Mouse (Mus musculus) colon, adult 2 months (tissue): ENCODE data around the gene 2700097O09Rik. TPM values are rescaled to one million over a fixed set of nuclear protein-coding genes. Genes with fewer than 3 reads are reported as not detected.

Experiments
- polyA plus RNA-seq: library from polyadenylated mRNA; depleted of rRNA; stranded (reverse); fragments of >200 nt; gene quantifications from 2 replicates; pipeline ENCODE4 v1.2.3, GENCODE M21; 2012; rRNA removed

Gene 2700097O09Rik
- polyA plus RNA-seq, result 2.8 TPM in 2 replicates

GRCm38 (mm10) chr12:55079726-55080600 lies at the start of gene 2700097O09Rik, which contains the start of gene Srp54a:
Gene 2700097O09Rik (minus strand): TSS chr12:55080110.
Gene Srp54a (plus strand): TSS chr12:55080262.

GRCm38 (mm10) chr12:55124242-55124641 lies 44.3 kb upstream of the 2700097O09Rik start, which contains the start of gene Fam177a:
Gene Fam177a (plus strand): TSS chr12:55124469.

DNA sequence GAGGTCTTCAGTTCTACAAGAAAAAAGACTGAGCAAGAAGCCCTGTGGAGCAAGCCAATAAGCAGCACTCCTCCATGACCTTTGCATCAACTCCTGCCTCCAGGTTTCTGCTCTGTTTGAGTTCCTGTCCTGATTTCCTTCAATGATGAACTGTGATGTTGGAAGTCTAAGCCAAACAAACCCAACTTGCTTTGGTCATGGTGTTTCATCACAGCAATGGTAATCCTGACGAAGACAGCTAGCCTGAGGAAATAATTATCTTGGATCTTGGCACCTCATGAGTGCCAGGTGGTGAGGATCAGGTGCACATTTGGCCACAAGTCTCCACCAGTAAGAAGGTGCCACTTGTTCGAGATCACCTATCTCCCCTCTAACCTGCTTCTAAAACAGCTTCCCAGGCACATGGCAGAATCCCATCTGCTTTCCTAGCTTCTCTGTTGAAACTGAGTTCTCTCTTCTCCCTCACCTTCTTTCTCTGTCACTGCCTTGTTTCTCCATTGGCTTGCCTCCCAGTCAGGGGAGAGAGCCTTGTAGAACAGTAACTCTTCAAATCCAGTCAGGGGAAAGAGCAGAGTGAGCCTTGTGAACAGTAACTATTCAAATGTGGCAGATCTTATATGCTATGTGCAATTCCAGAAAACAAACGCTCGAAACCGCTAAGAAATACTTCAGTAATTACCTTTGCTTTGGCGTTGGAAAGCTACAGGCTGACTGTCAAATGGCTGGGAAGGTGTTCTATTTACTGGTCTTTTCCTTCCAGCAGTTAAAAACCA lies 66.1 kb downstream of the 2700097O09Rik start, which contains the start of gene Baz1a:
Gene Baz1a (minus strand): TSS at position 723 of the 773 bp plus-strand sequence.

Other genes starting within 250 kb of the 2700097O09Rik start
- gene Cfl2, start 217.2 kb downstream of the 2700097O09Rik start, polyA plus RNA-seq, result 5.5 and 5.7 TPM in 2 replicates
- gene Gm20403, start 93.6 kb downstream of the 2700097O09Rik start, polyA plus RNA-seq, result not detected in 2 replicates
- 2.2 and 2.4 TPM in 2 replicates for gene Baz1a, start 65.8 kb downstream of the 2700097O09Rik start, polyA plus RNA-seq
- gene Srp54a, start 152 bp upstream of the 2700097O09Rik start, polyA plus RNA-seq, result 12.9 and 27.5 TPM in 2 replicates
- 9.9 and 10.3 TPM in 2 replicates for gene Fam177a, start 44.4 kb upstream of the 2700097O09Rik start, polyA plus RNA-seq
- 20.9 and 40.9 TPM in 2 replicates for gene Srp54b, start 75.0 kb upstream of the 2700097O09Rik start, polyA plus RNA-seq
- gene 1700047I17Rik2, start 119.5 kb upstream of the 2700097O09Rik start, polyA plus RNA-seq, result not detected in 2 replicates
- 1.9 and 3.1 TPM in 2 replicates for gene Srp54c, start 150.1 kb upstream of the 2700097O09Rik start, polyA plus RNA-seq
- gene 1110008L16Rik, start 219.5 kb upstream of the 2700097O09Rik start, polyA plus RNA-seq, result 4.6 and 5.4 TPM in 2 replicates
- gene Ppp2r3c, start 222.9 kb upstream of the 2700097O09Rik start, polyA plus RNA-seq, result 0.94 and 1.00 TPM in 2 replicates